Mouse (Mus musculus) cerebellum, adult 2 months (tissue): Measurements from ENCODE around the gene Mad1l1.

Experiments
- CTCF ChIP-seq: fragments of 200-500 bp; IDR thresholded peaks from 2 replicates; pipeline ENCODE4 v1.5.1; 2011; ENCODE audit warnings: low read depth, mild to moderate bottlenecking, control low read depth, low read length, moderate library complexity, borderline replicate concordance; ENCODE audit not compliant: insufficient read depth
- POLR2A ChIP-seq: fragments of 200-500 bp; IDR thresholded peaks from 2 replicates; pipeline ENCODE4 v1.6.1; 2011; ENCODE audit warnings: low read length, control low read depth, borderline replicate concordance; ENCODE audit not compliant: insufficient read depth

- no peak for TF ChIP-seq CTCF
- no peak for TF ChIP-seq POLR2A
Observed at GRCm38 (mm10) chr5:140061296-140061879, 260.0 kb downstream of the Mad1l1 start.
